Mouse (Mus musculus): ENCODE measurements around the gene Isca2.

DNA sequence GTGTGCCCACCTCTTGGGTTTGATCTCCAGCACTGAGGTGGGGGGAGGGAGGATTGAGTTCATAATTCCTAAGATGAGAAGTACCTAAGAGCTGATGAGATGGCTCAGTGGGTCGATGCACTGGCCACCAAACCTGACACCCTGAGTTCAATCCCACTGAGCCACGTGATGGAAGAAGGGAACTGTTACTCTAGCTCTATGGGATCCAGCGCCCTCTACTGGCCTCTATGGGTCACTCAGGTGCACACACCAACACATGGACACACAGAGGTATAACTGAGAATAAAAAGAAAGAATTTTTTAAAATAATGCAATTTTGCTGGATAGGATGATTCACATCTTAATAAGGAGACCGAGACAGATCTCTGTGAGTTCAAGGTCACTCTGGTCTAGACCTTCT lies 45.4 kb downstream of the Isca2 start:
- TF ChIP-seq CTCF (IDR thresholded peaks at IDR 0.05; ENCODE audit: low read depth): peak; percentile 71
- TF ChIP-seq EP300 (IDR thresholded peaks at IDR 0.05; ENCODE audit: low read depth): no peak

Data from liver, embryonic 14.5 days (tissue).